Mouse (Mus musculus) ES-Bruce4 (cell line): ENCODE results near the gene Rptor.

ENCODE experiments used
- CTCF ChIP-seq: IDR thresholded peaks from one replicate; pipeline ENCODE4 v1.8.1; 2011; ENCODE audit warnings: low read depth, low read length
- EP300 ChIP-seq: IDR thresholded peaks from 2 replicates; pipeline ENCODE4 v1.6.1; 2011; ENCODE audit warnings: low read depth, low read length; ENCODE audit not compliant: insufficient read depth
- POLR2A ChIP-seq: IDR thresholded peaks from one replicate; pipeline ENCODE4 v1.8.1; 2011; ENCODE audit warnings: low read length; ENCODE audit not compliant: insufficient read depth

DNA sequence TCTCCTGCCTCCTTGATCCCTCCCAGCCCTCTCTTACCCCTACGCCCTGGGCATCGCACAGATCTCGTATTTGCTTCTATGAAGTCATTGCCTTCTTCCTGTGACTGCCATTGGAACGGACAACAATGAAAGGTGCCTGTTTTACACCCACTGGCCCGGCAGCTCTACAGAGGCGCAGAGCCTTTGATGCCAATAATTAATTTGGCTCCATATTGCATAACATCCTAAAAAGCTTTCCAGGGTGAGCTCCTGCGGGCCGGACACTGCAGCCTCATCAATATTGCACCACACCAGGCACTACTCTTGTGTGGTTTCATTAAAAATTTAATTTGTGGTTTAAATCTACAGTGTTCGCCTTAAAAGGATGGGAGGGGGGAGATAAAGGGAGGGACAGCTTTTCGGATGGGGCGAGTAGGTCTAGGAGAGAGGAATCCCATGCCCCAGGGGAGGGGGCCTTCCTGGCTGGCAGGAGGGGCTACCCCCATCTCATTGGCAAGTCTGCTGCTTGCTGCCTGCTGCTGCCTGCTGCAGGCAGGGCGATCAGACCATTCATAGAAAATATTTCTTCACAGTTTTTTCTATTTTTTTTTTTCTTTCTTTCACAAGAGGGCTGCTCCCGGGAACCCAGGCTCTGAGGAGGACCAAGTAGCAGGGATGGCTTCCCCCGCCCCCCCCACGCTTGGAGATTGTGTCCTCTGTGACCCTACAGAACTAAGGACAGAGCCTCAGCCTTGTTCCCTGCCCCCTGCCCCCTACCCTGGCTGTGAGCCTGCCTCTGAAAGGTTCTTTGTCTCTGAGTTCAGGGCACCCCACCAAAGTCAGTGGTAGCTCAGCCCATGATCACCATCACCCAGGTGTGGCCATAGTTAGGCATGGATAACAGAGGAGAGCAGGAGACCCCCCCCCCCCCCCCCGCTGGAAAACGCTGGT is 44.5 kb upstream of the Rptor start:
- TF ChIP-seq EP300 = no peak
- TF ChIP-seq CTCF = no peak
- TF ChIP-seq POLR2A = no peak
